Mouse (Mus musculus) MEL-GATA-1-ER (cell line): Measurements from ENCODE around the gene Gm3676.
"Not testable (repeated sequence)": the region's sequence is repeated elsewhere in the genome, so short reads cannot be mapped to it uniquely, and the experiment has no call there.

ENCODE experiments used
- DNase-seq: peaks from one replicate; pipeline ENCODE4 v3.0.0-alpha.2; 2012; ENCODE audit warnings: low read depth; ENCODE audit errors: extremely low read depth

The Gm3676 gene

GRCm38 (mm10) chr14:41646387-41646786 is at the start of gene Gm3676:
Gm3676 (minus strand) TSS chr14:41646487.
- not testable (repeated sequence) for DNase-seq

- not testable (repeated sequence) for DNase-seq
Observed at GRCm38 (mm10) chr14:41648176-41648575, 1.9 kb upstream of the Gm3676 start.

DNA sequence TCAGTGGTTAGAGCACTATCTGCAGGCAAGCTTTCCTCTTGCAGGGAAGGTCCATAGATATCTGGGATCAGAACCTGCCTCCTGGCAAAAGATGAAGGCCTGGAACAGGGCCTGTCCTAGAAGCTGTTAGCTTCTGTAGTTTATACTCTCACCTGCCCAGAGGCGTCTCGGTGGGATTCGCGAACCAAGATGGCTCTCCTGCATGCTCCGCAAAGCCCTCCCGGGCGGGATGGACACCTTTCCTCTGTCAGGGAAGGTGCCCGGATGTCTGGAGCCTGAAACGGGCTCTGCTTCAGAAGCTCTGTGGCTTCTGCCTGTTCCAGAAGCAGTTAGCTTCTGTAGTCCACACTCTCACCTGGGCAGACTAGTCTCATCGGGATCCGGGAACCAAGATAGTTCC is 16.1 kb downstream of the Gm3676 start:
- not testable (repeated sequence) for DNase-seq

GRCm38 (mm10) chr14:41624512-41624911 is 21.8 kb downstream of the Gm3676 start, which contains the start of gene Gm3072:
Gm3072 (minus strand) TSS chr14:41624612.
- DNase-seq, result not testable (repeated sequence)

DNA sequence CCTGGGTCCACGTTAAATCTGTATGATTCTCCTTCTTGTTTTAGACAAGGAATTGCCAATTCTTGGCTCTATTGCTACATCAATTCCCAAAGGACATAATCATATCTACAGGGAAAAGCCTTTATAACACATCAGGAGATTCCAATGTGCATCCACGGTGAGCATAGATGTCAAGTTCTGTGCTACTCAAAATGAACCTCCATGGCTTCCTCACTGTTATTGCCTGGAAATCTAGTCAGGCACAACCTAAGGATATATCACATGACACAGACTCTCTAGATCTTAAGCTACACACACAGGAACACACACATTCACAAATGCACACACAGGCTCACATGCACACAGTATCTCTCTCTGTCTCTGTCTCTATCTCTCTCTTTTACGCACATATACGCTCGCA is 23.8 kb downstream of the Gm3676 start:
- DNase-seq, result not testable (repeated sequence)

GRCm38 (mm10) chr14:41610690-41611089 is 35.6 kb downstream of the Gm3676 start:
- not testable (repeated sequence) for DNase-seq

GRCm38 (mm10) chr14:41600935-41601334 is 45.4 kb downstream of the Gm3676 start:
- not testable (repeated sequence) for DNase-seq
